8 mouse cellular contexts compared by ENCODE assay signal in the genomic region with DNA sequence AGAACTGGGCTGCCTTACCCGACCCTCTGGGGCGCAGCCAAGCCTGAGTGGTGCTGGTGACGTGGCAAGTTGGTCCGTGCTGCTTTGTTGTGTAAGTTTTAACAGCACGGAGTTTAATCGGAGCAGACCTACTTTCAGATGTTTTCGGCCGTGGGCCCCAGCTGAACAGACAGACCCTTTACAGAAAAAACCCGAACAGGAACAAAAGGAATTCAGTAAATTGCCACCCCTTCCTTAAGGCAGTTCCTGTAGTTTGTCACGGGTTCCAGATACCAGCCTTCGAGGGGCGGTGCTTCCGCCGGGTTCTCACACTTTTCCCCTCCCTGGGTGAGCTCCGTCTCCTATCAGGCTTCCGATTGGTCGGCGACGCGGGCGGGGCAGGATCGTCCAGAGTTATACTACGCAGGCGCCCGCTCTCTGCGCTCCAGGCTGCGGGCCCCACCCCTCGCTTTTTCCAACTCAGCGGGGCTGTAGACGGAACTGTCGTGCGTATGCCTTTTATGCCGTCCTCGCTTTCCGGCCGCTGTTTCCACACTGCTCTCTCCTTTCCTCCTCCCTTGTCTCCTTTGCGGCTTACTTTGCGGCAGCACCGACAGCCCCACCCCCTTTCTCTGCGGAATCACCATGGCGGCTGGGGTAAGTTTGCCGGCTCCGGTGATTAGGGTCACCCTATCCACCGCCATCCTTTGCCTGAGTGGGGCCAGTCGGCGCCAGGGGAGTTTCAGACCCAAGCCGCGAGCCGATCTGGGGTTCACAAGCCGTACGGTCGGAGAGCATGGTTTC. TPM values are rescaled to one million over a fixed set of nuclear protein-coding genes. Genes with fewer than 3 reads are reported as not detected.
DNase-seq lines count a peak whose midpoint lies in the region; ATAC-seq lines count a peak whose summit lies in the region.

A gene (plus strand): TSS at position 452 of the 783 bp plus-strand sequence.

- DNase-seq in adipocyte (ENCODE audit: low spot score): peak; percentile 99
- peak; percentile 98 for DNase-seq in embryo, embryonic 10 days (ENCODE audit: low spot score)
- DNase-seq in gastrocnemius, postnatal 10 days: peak; percentile 94
- peak; percentile 99 for DNase-seq in induced T-regulatory cell, adult 2 months (ENCODE audit: low read depth)
- DNase-seq in left cerebral cortex, adult 9 months (ENCODE audit: low spot score in 2 of 2): peak; percentile 99
- peak; percentile 99 for DNase-seq in right cerebral cortex, postnatal 14 days
- DNase-seq in urinary bladder, postnatal 36 days (ENCODE audit: low spot score in 2 of 2): peak; percentile 95 to 99

- peak; percentile 92 for ATAC-seq in megakaryocyte progenitor cell, adult 5-6 weeks (replicated peaks; ENCODE audit: poor library complexity)

RNA-seq across cellular contexts. Expression of the gene that starts here (rescaled TPM):
- total RNA-seq in gastrocnemius, postnatal 10 days (2021): 100 to 1,000 TPM; 640 to 671 TPM
- 1,162 and 1,182 TPM in 2 replicates for total RNA-seq in megakaryocyte progenitor cell, adult 5-6 weeks (2015)
- 754 and 796 TPM in 2 replicates for total RNA-seq in megakaryocyte progenitor cell, adult 5-6 weeks (2017)

Comparison
In these comparisons a context has a peak if more than half of its experiments do, and no peak if none do; other contexts are left out.
1. Peak in every context shown above with its lines: DNase-seq and ATAC-seq.